23 mouse cellular contexts compared by ENCODE assay signal in the genomic region with DNA sequence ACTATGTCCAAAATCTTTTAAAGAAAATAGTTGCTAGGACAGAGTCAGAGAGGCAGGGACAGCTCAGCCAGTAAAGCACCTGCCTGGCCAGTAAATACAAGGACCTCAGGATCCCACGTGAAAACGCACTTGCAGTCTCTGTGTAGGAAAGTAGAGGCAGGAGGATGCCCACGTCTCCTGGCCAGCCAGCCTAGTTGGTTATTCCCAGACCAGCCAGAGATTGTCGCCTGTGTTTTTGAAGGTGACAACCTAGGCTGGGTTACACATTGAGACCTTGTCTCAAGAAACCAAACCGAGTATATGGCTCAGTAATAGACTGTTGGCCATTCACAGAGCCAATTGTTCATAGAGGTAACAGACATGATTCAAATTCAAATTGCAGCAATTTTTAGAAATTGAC. TPM values are rescaled to one million over a fixed set of nuclear protein-coding genes. Genes with fewer than 3 reads are reported as not detected.
DNase-seq lines count a peak whose midpoint lies in the region; ATAC-seq lines count a peak whose summit lies in the region.
"Had no signal": no experiment of that assay in that cellular context is flagged by ENCODE, and none has a peak within 500 bp of the region (broad histone marks: within the 10 kb centered on the region; RNA-seq: fewer than 3 reads in every experiment).

No protein-coding gene starts in this region.

- no peaks in the 10 kb centered on the region for H3K27me3 ChIP-seq in heart, embryonic 11.5 days (ENCODE audit: control insufficient read depth, insufficient read depth, low read length)
- H3K27me3 ChIP-seq: CH12.LX; embryonic facial prominence, embryonic 12.5 days; forebrain, embryonic 13.5 days; forebrain, embryonic 15.5 days; Patski had no signal

- no peak for ATAC-seq in heart, embryonic 11.5 days (replicated peaks; ENCODE audit: insufficient number of reproducible peaks, low FRiP score, low TSS enrichment)
- ATAC-seq: activated CD4-positive, CD25-positive, alpha-beta regulatory T cell, adult 4 months; CD4-positive, CD25-positive, alpha-beta regulatory T cell, adult 4 months; forebrain, embryonic 13.5 days; forebrain, embryonic 15.5 days; forebrain, postnatal 0 days; Patski had no signal

- H3K9me3 ChIP-seq in heart, embryonic 11.5 days (replicated peaks; ENCODE audit: control insufficient read depth, low read length) = no peaks in the 10 kb centered on the region
- H3K9me3 ChIP-seq: embryonic facial prominence, embryonic 10.5 days; embryonic facial prominence, embryonic 12.5 days; forebrain, embryonic 13.5 days; forebrain, embryonic 15.5 days; G1E had no signal

- no peak overlapping the region for H3K9ac ChIP-seq in heart, embryonic 11.5 days (ENCODE audit: low read depth, low read length)
- H3K9ac ChIP-seq: embryonic facial prominence, embryonic 12.5 days; forebrain, embryonic 13.5 days; forebrain, embryonic 15.5 days; forebrain, postnatal 0 days had no signal

- 86% methylated on average over 5 of the region's 5 CpGs for WGBS in heart, embryonic 11.5 days (ENCODE audit: insufficient replicate concordance)

- H3K4me3 ChIP-seq in heart, embryonic 11.5 days (ENCODE audit: low read depth, low read length) = no peak overlapping the region
- H3K4me3 ChIP-seq: embryonic facial prominence, embryonic 10.5 days; embryonic facial prominence, embryonic 12.5 days; forebrain, embryonic 13.5 days; forebrain, embryonic 15.5 days had no signal

- peaks cover 9% of the 10 kb centered on the region for H3K4me1 ChIP-seq in heart, embryonic 11.5 days (ENCODE audit: control insufficient read depth, insufficient read depth, low read length)
- H3K4me1 ChIP-seq: embryonic facial prominence, embryonic 10.5 days; embryonic facial prominence, embryonic 12.5 days; forebrain, embryonic 15.5 days had no signal

- H3K36me3 ChIP-seq in heart, embryonic 11.5 days (ENCODE audit: control insufficient read depth, insufficient read depth, low read length) = no peaks in the 10 kb centered on the region

- H3K4me2 ChIP-seq in heart, embryonic 11.5 days = no peak overlapping the region
- H3K4me2 ChIP-seq: embryonic facial prominence, embryonic 12.5 days; forebrain, embryonic 13.5 days; forebrain, embryonic 15.5 days had no signal

- no peak overlapping the region for H3K27ac ChIP-seq in heart, embryonic 11.5 days (ENCODE audit: low read depth, low read length)
- H3K27ac ChIP-seq: embryonic facial prominence, embryonic 10.5 days; embryonic facial prominence, embryonic 12.5 days; forebrain, embryonic 13.5 days; forebrain, embryonic 15.5 days had no signal

- DNase-seq in heart, adult 11 months = peak; percentile 63
- DNase-seq in testis, postnatal 10 days (ENCODE audit: low spot score) = peak; percentile 17
- DNase-seq in testis, postnatal 14 days (ENCODE audit: low spot score) = no peak
- no peak for DNase-seq in spleen, adult 18-20 months
- DNase-seq: adrenal gland, adult 8-10 months; adrenal gland, postnatal 14 days; adrenal gland, postnatal 36 days; B cell, adult 2 months; cerebellum, adult 11-12 months; cerebellum, adult 8-10 months; cerebellum, postnatal 10 days; cerebellum, postnatal 25 days; forebrain, postnatal 0 days had no signal

RNA-seq across cellular contexts. Expression of gene Sccpdh, which starts 38.7 kb away (rescaled TPM):
- polyA plus RNA-seq in heart, embryonic 11.5 days (2014; fragmentation: Nextera tagmentation; extraction: Ambion mirVana) = 82.4 and 96.1 TPM in 2 replicates

Comparison
In these comparisons a context has a peak if more than half of its experiments do, and no peak if none do; other contexts are left out.
1. DNase-seq: peak in heart, adult 11 months (single experiment) and testis, postnatal 10 days (single experiment); none in testis, postnatal 14 days (single experiment) and spleen, adult 18-20 months (0 of 2).